Mouse (Mus musculus): ENCODE data around the gene Klk12. TPM values are rescaled to one million over a fixed set of nuclear protein-coding genes. Genes with fewer than 3 reads are reported as not detected.

Gene Klk12
- polyA plus RNA-seq, 1 experiment from 2014 or later, result not detected

DNA sequence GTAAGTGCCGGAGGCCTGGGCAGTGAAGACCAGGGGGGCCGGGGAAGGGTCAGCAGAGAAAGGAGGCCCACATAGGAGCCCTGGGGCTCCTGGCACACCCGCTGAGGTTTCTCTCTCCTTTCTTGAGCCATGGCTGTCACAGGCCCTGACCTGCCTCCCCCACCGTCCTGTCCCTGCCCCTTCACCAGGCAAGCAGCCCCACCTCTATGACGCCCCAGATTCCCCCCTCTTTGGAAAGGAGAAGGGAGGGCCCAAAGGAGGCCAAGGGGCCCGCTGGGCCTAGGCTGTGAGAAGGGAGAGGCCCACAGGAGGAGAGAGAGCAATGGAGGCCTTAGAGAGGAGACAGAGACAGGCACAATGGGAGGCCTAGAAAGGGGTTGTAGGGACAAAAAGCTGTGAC lies 6.1 kb downstream of the Klk12 start:
- no peaks in the 10 kb centered on the region for H3K4me1 ChIP-seq (ENCODE audit: control insufficient read depth, insufficient read depth, low read length)
- H3K4me3 ChIP-seq (ENCODE audit: low read depth, low read length), result no peak overlapping the region
- H3K27ac ChIP-seq (ENCODE audit: low read depth, low read length), result no peak overlapping the region
- H3K9me3 ChIP-seq (replicated peaks; ENCODE audit: control insufficient read depth, low read length), result no peaks in the 10 kb centered on the region
- 60% methylated on average over 6 of the region's 6 CpGs for WGBS (ENCODE audit: insufficient replicate concordance)
- no peak for ATAC-seq (replicated peaks; ENCODE audit: insufficient number of reproducible peaks, low FRiP score, low TSS enrichment)
- H3K4me2 ChIP-seq, result no peak overlapping the region
- H3K27me3 ChIP-seq (ENCODE audit: control insufficient read depth, insufficient read depth, low read length), result no peaks in the 10 kb centered on the region
- H3K9ac ChIP-seq (ENCODE audit: low read depth, low read length), result no peak overlapping the region
- H3K36me3 ChIP-seq (ENCODE audit: control insufficient read depth, insufficient read depth, low read length), result no peaks in the 10 kb centered on the region

DNA sequence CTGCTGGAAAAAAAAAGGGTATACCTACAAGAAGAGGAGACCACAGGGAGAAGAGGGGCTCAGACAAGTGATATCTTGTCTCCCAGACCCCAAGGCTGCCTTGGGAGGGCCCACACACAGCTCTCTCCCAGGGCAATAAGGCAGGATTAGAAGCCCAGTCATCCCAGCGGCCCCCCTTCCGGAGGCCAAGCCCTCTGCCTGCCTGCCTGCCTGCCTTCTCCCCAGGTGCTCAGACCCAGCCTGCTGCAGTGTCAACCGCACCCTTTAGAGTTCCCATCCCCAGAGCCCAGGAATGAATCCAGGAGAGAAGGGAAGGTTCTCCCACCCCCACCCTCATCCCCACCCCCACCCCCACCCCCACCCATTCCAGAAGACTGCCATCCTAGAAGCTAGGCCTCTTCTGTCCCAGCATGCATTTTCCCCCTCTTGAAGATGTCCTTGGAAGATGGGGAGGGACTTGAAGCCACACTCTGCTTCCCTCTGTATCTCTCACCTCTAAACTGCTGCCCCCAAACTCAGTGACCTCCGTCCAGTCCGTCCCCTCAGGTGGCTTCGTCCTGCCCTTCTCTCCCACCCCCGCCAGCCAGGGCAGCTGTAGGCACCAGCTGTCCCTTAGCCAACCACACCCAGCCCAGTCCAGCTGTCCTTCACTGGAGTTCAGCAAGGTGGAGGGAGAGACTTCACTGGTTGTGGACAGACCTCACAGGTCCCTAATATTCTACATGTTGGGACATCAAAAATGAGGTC lies 6.8 kb downstream of the Klk12 start:
- Histone ChIP-seq H3K4me3 (ENCODE audit: low read depth, low read length) (no peak overlapping the region), H3K36me3 (ENCODE audit: control insufficient read depth, insufficient read depth, low read length) (no peaks in the 10 kb centered on the region), H3K9me3 (replicated peaks; ENCODE audit: control insufficient read depth, low read length) (no peaks in the 10 kb centered on the region), H3K4me2 (no peak overlapping the region), H3K27me3 (ENCODE audit: control insufficient read depth, insufficient read depth, low read length) (no peaks in the 10 kb centered on the region), H3K27ac (ENCODE audit: low read depth, low read length) (no peak overlapping the region), H3K4me1 (ENCODE audit: control insufficient read depth, insufficient read depth, low read length) (no peaks in the 10 kb centered on the region), H3K9ac (ENCODE audit: low read depth, low read length) (no peak overlapping the region)
- WGBS (ENCODE audit: insufficient replicate concordance), result 48% methylated on average over 7 of the region's 7 CpGs
- ATAC-seq (replicated peaks; ENCODE audit: insufficient number of reproducible peaks, low FRiP score, low TSS enrichment), result no peak

GRCm38 (mm10) chr7:43776506-43776905 lies 7.8 kb downstream of the Klk12 start:
- 79% methylated on average over 5 of the region's 5 CpGs for WGBS (ENCODE audit: insufficient replicate concordance)
- no peaks in the 10 kb centered on the region for H3K36me3 ChIP-seq (ENCODE audit: control insufficient read depth, insufficient read depth, low read length)
- H3K9me3 ChIP-seq (replicated peaks; ENCODE audit: control insufficient read depth, low read length), result no peaks in the 10 kb centered on the region
- no peak overlapping the region for H3K27ac ChIP-seq (ENCODE audit: low read depth, low read length)
- H3K9ac ChIP-seq (ENCODE audit: low read depth, low read length), result no peak overlapping the region
- no peak for ATAC-seq (replicated peaks; ENCODE audit: insufficient number of reproducible peaks, low FRiP score, low TSS enrichment)
- H3K4me2 ChIP-seq, result no peak overlapping the region
- H3K4me3 ChIP-seq (ENCODE audit: low read depth, low read length), result no peak overlapping the region
- H3K4me1 ChIP-seq (ENCODE audit: control insufficient read depth, insufficient read depth, low read length), result no peaks in the 10 kb centered on the region
- H3K27me3 ChIP-seq (ENCODE audit: control insufficient read depth, insufficient read depth, low read length), result no peaks in the 10 kb centered on the region; the same call in 1 of the 2 replicates

DNA sequence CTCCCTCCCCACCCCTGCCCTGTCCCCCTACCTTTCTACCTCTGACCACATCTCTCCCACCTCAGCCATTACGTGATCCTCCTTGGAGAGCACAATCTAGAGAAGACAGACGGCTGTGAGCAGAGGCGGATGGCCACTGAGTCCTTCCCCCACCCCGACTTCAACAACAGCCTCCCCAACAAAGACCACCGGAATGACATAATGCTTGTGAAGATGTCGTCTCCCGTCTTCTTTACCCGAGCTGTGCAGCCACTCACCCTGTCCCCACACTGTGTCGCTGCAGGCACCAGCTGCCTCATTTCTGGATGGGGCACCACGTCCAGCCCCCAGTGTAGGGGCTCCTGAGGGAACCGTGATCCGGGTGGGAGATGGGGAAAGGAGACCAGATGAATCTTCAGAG lies 8.7 kb downstream of the Klk12 start:
- Histone ChIP-seq H3K4me2 (no peak overlapping the region), H3K4me1 (ENCODE audit: control insufficient read depth, insufficient read depth, low read length) (no peaks in the 10 kb centered on the region), H3K9me3 (replicated peaks; ENCODE audit: control insufficient read depth, low read length) (no peaks in the 10 kb centered on the region), H3K9ac (ENCODE audit: low read depth, low read length) (no peak overlapping the region), H3K27me3 (ENCODE audit: control insufficient read depth, insufficient read depth, low read length) (no peaks in the 10 kb centered on the region; the same call in 1 of the 2 replicates), H3K27ac (ENCODE audit: low read depth, low read length) (no peak overlapping the region), H3K4me3 (ENCODE audit: low read depth, low read length) (no peak overlapping the region), H3K36me3 (ENCODE audit: control insufficient read depth, insufficient read depth, low read length) (no peaks in the 10 kb centered on the region)
- whole genome bisulfite sequencing (ENCODE audit: insufficient replicate concordance), result 76% methylated on average over 12 of the region's 12 CpGs
- no peak for ATAC-seq (replicated peaks; ENCODE audit: insufficient number of reproducible peaks, low FRiP score, low TSS enrichment)

DNA sequence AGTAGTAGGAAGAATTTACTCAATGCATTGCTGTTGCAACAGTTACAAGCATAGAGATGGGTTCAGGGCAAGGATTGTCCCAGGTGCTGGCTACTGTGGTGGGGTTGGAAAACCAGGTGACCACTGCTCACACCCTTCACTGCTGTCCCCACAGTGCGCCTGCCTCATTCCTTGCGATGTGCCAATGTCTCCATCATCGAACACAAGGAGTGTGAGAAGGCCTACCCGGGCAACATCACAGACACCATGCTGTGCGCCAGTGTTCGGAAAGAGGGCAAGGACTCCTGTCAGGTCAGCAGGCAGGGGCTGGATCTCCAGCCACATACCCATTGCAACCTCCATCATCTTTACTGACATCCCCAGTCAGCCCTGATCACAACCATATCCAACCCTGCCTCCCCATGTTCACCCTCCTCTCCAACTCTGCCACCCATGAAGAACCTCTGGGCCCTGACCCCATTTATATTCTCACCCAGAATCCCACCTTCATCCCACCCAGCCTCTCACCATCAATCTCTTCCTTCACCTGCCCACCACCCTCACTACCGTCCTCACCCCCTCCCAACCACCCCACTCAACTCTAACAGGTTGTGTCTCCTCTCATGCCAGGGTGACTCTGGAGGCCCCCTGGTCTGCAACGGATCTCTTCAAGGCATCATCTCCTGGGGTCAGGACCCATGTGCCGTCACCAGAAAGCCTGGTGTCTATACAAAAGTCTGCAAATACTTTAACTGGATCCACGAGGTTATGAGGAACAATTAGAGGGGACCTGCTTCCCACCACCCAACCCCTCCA lies 9.7 kb downstream of the Klk12 start:
- ATAC-seq (replicated peaks; ENCODE audit: insufficient number of reproducible peaks, low FRiP score, low TSS enrichment), result no peak
- Histone ChIP-seq H3K4me3 (ENCODE audit: low read depth, low read length) (no peak overlapping the region), H3K27ac (ENCODE audit: low read depth, low read length) (no peak overlapping the region), H3K4me1 (ENCODE audit: control insufficient read depth, insufficient read depth, low read length) (no peaks in the 10 kb centered on the region), H3K9ac (ENCODE audit: low read depth, low read length) (no peak overlapping the region), H3K4me2 (no peak overlapping the region), H3K36me3 (ENCODE audit: control insufficient read depth, insufficient read depth, low read length) (no peaks in the 10 kb centered on the region), H3K9me3 (replicated peaks; ENCODE audit: control insufficient read depth, low read length) (no peaks in the 10 kb centered on the region), H3K27me3 (ENCODE audit: control insufficient read depth, insufficient read depth, low read length) (peaks cover 5% of the 10 kb centered on the region)
- 80% methylated on average over 10 of the region's 10 CpGs for WGBS (ENCODE audit: insufficient replicate concordance)

- Histone ChIP-seq H3K4me2 (no peak overlapping the region), H3K36me3 (ENCODE audit: control insufficient read depth, insufficient read depth, low read length) (no peaks in the 10 kb centered on the region), H3K4me3 (ENCODE audit: low read depth, low read length) (no peak overlapping the region), H3K4me1 (ENCODE audit: control insufficient read depth, insufficient read depth, low read length) (no peaks in the 10 kb centered on the region), H3K9ac (ENCODE audit: low read depth, low read length) (no peak overlapping the region), H3K9me3 (replicated peaks; ENCODE audit: control insufficient read depth, low read length) (no peaks in the 10 kb centered on the region), H3K27ac (ENCODE audit: low read depth, low read length) (no peak overlapping the region), H3K27me3 (ENCODE audit: control insufficient read depth, insufficient read depth, low read length) (peaks cover 16% of the 10 kb centered on the region)
- WGBS (ENCODE audit: insufficient replicate concordance), result 61% methylated on average over 6 of the region's 6 CpGs
- no peak for ATAC-seq (replicated peaks; ENCODE audit: insufficient number of reproducible peaks, low FRiP score, low TSS enrichment)
Measured at GRCm38 (mm10) chr7:43780241-43780640, 11.5 kb downstream of the Klk12 start.

- ATAC-seq (replicated peaks; ENCODE audit: insufficient number of reproducible peaks, low FRiP score, low TSS enrichment), result no peak
- Histone ChIP-seq H3K27ac (ENCODE audit: low read depth, low read length) (no peak within 1 kb of the TSS), H3K4me2 (no peak within 1 kb of the TSS), H3K36me3 (ENCODE audit: control insufficient read depth, insufficient read depth, low read length) (no peaks in the 10 kb centered on the region), H3K9me3 (replicated peaks; ENCODE audit: control insufficient read depth, low read length) (no peaks in the 10 kb centered on the region), H3K27me3 (ENCODE audit: control insufficient read depth, insufficient read depth, low read length) (peaks cover 16% of the 10 kb centered on the region), H3K4me1 (ENCODE audit: control insufficient read depth, insufficient read depth, low read length) (no peaks in the 10 kb centered on the region), H3K4me3 (ENCODE audit: low read depth, low read length) (no peak within 1 kb of the TSS), H3K9ac (ENCODE audit: low read depth, low read length) (no peak within 1 kb of the TSS)
- 59% methylated on average over 5 of the region's 5 CpGs for WGBS (ENCODE audit: insufficient replicate concordance)
Measured at GRCm38 (mm10) chr7:43780746-43781145, 12.0 kb downstream of the Klk12 start, which contains the start of gene Klk10. Klk10 (plus strand) TSS chr7:43781035.

DNA sequence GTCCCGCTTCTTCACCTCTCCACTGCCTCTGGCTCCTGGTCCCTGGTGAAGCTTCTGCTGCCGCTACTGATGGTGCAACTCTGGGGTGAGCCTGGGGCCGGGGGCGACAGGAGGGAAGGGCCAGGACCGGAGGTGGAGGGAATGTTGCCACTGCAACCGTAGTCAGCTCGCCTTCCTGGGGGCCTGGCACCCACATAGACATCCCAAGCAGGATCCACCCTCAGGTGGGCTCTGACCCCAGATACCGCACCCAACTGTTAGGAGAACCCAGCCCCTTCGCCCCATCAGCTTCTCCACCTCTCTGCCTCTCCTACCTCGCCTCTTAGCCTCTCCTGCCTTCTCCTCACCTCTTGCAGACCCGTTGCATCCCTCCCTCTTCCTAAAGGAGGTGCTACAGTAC lies 12.8 kb downstream of the Klk12 start:
- H3K27ac ChIP-seq (ENCODE audit: low read depth, low read length), result no peak overlapping the region
- WGBS (ENCODE audit: insufficient replicate concordance), result 72% methylated on average over 11 of the region's 11 CpGs
- no peak for ATAC-seq (replicated peaks; ENCODE audit: insufficient number of reproducible peaks, low FRiP score, low TSS enrichment)
- H3K36me3 ChIP-seq (ENCODE audit: control insufficient read depth, insufficient read depth, low read length), result no peaks in the 10 kb centered on the region
- H3K4me1 ChIP-seq (ENCODE audit: control insufficient read depth, insufficient read depth, low read length), result no peaks in the 10 kb centered on the region
- no peak overlapping the region for H3K9ac ChIP-seq (ENCODE audit: low read depth, low read length)
- H3K27me3 ChIP-seq (ENCODE audit: control insufficient read depth, insufficient read depth, low read length), result peaks cover 16% of the 10 kb centered on the region
- H3K9me3 ChIP-seq (replicated peaks; ENCODE audit: control insufficient read depth, low read length), result no peaks in the 10 kb centered on the region
- no peak overlapping the region for H3K4me2 ChIP-seq
- H3K4me3 ChIP-seq (ENCODE audit: low read depth, low read length), result no peak overlapping the region

All from heart, embryonic 11.5 days (tissue).